Mouse (Mus musculus) G1E (cell line): ENCODE results near the gene Arfgef2. TPM values are rescaled to one million over a fixed set of nuclear protein-coding genes. Genes with fewer than 3 reads are reported as not detected.
A peak's percentile ranks its signal among the peaks of the same experiment; 100 is the strongest.

Experiments used
- ATAC-seq: 2 replicates; pipeline ENCODE4 v1.8.0; 2016; ENCODE audit warnings: mild to moderate bottlenecking; ENCODE audit not compliant: insufficient number of reproducible peaks, poor library complexity, low FRiP score, severe bottlenecking; ENCODE audit errors: extremely low read depth
- DNase-seq: peaks from one replicate; pipeline ENCODE4 v3.0.0; 2012; ENCODE audit warnings: low spot score
- H3K27me3 ChIP-seq: 2 replicates; pipeline ENCODE4 v1.6.1; 2012; ENCODE audit warnings: mild to moderate bottlenecking, low read length, inconsistent platforms; ENCODE audit not compliant: insufficient read depth
- H3K36me3 ChIP-seq: replicated peaks from 2 replicates; pipeline ENCODE3; 2012; ENCODE audit warnings: mild to moderate bottlenecking, inconsistent platforms
- H3K4me1 ChIP-seq: 2 replicates; pipeline ENCODE4 v1.6.1; 2012; ENCODE audit warnings: low read depth, low read length, inconsistent platforms, mixed read lengths; ENCODE audit not compliant: insufficient read depth
- H3K4me3 ChIP-seq: 2 replicates; pipeline ENCODE4 v1.5.1; 2012; ENCODE audit warnings: low read depth, mild to moderate bottlenecking, inconsistent platforms, low read length, moderate library complexity, mixed read lengths
- H3K9me3 ChIP-seq: replicated peaks from 2 replicates; pipeline ENCODE4 v1.6.1; 2012; ENCODE audit warnings: inconsistent platforms
- CTCF ChIP-seq: IDR thresholded peaks from 2 replicates; pipeline ENCODE4 v1.5.1; 2012; ENCODE audit warnings: low read depth, low read length, inconsistent platforms, mixed read lengths
- GATA1 ChIP-seq: IDR thresholded peaks from 2 replicates; pipeline ENCODE4 v1.6.1; 2012; ENCODE audit warnings: borderline replicate concordance, low read length, inconsistent platforms, mixed read lengths
- GATA2 ChIP-seq: IDR thresholded peaks from 2 replicates; pipeline ENCODE4 v1.6.1; 2012; ENCODE audit warnings: low read depth, low read length, inconsistent platforms, borderline replicate concordance
- POLR2AphosphoS5 ChIP-seq: IDR thresholded peaks from 2 replicates; pipeline ENCODE4 v1.6.1; 2012; ENCODE audit warnings: low read depth, low read length, inconsistent platforms; ENCODE audit not compliant: insufficient replicate concordance
- TAL1 ChIP-seq: conservative IDR thresholded peaks from 2 replicates; pipeline ENCODE4 v1.6.1; 2012; ENCODE audit warnings: low read depth, low read length, inconsistent platforms, mixed read lengths
- polyA plus RNA-seq: library from polyadenylated mRNA; stranded (reverse); fragments of >175 nt; gene quantifications from 2 replicates; pipeline ENCODE4 v1.2.3, GENCODE M21; 2012
- total RNA-seq, 2 experiments: library from RNA; stranded (forward) in 1 of 2; stranded (reverse) in 1 of 2; fragments of 200-1000 nt in 1 of 2; fragments of >200 nt in 1 of 2; fragmentation: Nextera tagmentation in 1 of 2; gene quantifications; 2 replicates each; pipeline ENCODE4 v1.2.3; 2014 to 2017

Gene Arfgef2
- total and polyA plus RNA-seq, 3 experiments = 7.1 to 30.0 (median 26.9) TPM

GRCm38 (mm10) chr2:166876331-166876730, 70.9 kb downstream of the Arfgef2 start:
- no peak for ATAC-seq
- Histone ChIP-seq H3K4me1 (no peaks in the 10 kb centered on the region), H3K27me3 (no peaks in the 10 kb centered on the region), H3K9me3 (no peaks in the 10 kb centered on the region), H3K36me3 (peaks cover 84% of the 10 kb centered on the region), H3K4me3 (no peak overlapping the region)
- TF ChIP-seq TAL1 (no peak), GATA1 (no peak), GATA2 (no peak), CTCF (no peak), POLR2AphosphoS5 (no peak)
- no peak for DNase-seq

GRCm38 (mm10) chr2:166885066-166885465, 79.7 kb downstream of the Arfgef2 start:
- TF ChIP-seq POLR2AphosphoS5 = no peak
- no peak for TF ChIP-seq GATA1
- no peak for TF ChIP-seq GATA2
- TF ChIP-seq CTCF = no peak
- no peak for TF ChIP-seq TAL1
- Histone ChIP-seq H3K4me3 (no peak overlapping the region), H3K9me3 (no peaks in the 10 kb centered on the region), H3K4me1 (peaks cover 24% of the 10 kb centered on the region), H3K36me3 (peaks cover 79% of the 10 kb centered on the region), H3K27me3 (no peaks in the 10 kb centered on the region)
- no peak for DNase-seq
- ATAC-seq = no peak

GRCm38 (mm10) chr2:166885619-166886018, 80.2 kb downstream of the Arfgef2 start:
- Histone ChIP-seq H3K36me3 (peaks cover 84% of the 10 kb centered on the region), H3K27me3 (no peaks in the 10 kb centered on the region), H3K4me1 (peaks cover 25% of the 10 kb centered on the region), H3K4me3 (no peak overlapping the region), H3K9me3 (no peaks in the 10 kb centered on the region)
- TF ChIP-seq POLR2AphosphoS5 (no peak), TAL1 (no peak), GATA2 (no peak), CTCF (no peak), GATA1 (no peak)
- ATAC-seq = peak; percentile 34
- no peak for DNase-seq

- H3K36me3 ChIP-seq = peaks cover 83% of the 10 kb centered on the region
Measured at GRCm38 (mm10) chr2:166886231-166886630, 80.8 kb downstream of the Arfgef2 start.

GRCm38 (mm10) chr2:166887816-166888215, 82.4 kb downstream of the Arfgef2 start:
- no peak for ATAC-seq
- no peak for DNase-seq
- Histone ChIP-seq H3K36me3 (peaks cover 86% of the 10 kb centered on the region), H3K27me3 (no peaks in the 10 kb centered on the region), H3K4me1 (peaks cover 25% of the 10 kb centered on the region), H3K4me3 (no peak overlapping the region), H3K9me3 (no peaks in the 10 kb centered on the region)
- TF ChIP-seq CTCF = peak; percentile 31; the same call in 1 of the 2 replicates
- no peak for TF ChIP-seq TAL1
- TF ChIP-seq GATA2 = no peak

More at GRCm38 (mm10) chr2:166886231-166886630, 80.8 kb downstream of the Arfgef2 start:
- Histone ChIP-seq H3K4me1 (peaks cover 25% of the 10 kb centered on the region), H3K9me3 (no peaks in the 10 kb centered on the region), H3K27me3 (no peaks in the 10 kb centered on the region), H3K4me3 (no peak overlapping the region)
- DNase-seq (no peak), ATAC-seq (no peak)
- TF ChIP-seq GATA1 (no peak), CTCF (no peak), POLR2AphosphoS5 (no peak), TAL1 (no peak), GATA2 (no peak)

- H3K36me3 ChIP-seq = peaks cover 90% of the 10 kb centered on the region
- DNase-seq (no peak), ATAC-seq (no peak)
- no peak overlapping the region for H3K4me3 ChIP-seq
- no peaks in the 10 kb centered on the region for H3K27me3 ChIP-seq
- TF ChIP-seq GATA1 = no peak
- no peak for TF ChIP-seq GATA2
- TF ChIP-seq TAL1 = no peak
- no peak for TF ChIP-seq POLR2AphosphoS5
- TF ChIP-seq CTCF = no peak
- peaks cover 17% of the 10 kb centered on the region for H3K4me1 ChIP-seq
- no peaks in the 10 kb centered on the region for H3K9me3 ChIP-seq
Measured at GRCm38 (mm10) chr2:166891366-166891880, 86.0 kb downstream of the Arfgef2 start.
